Mouse (Mus musculus) heart, postnatal 0 days (tissue): ENCODE measurements around the gene Nlrc5.

Experiments
- CTCF ChIP-seq: IDR thresholded peaks from 2 replicates; pipeline ENCODE4 v1.5.1; 2016; ENCODE audit warnings: antibody characterized with exemption, control low read depth, low read depth
- EP300 ChIP-seq: IDR thresholded peaks from 2 replicates; pipeline ENCODE4 v1.6.1; 2016; ENCODE audit warnings: antibody characterized with exemption, low read depth

GRCm38 (mm10) chr8:94566033-94566432 is 131.9 kb downstream of the Nlrc5 start:
- TF ChIP-seq CTCF = no peak
- TF ChIP-seq EP300 = no peak
